Mouse (Mus musculus) CH12F3 (cell line): ENCODE measurements around the gene Cyp2s1.

Experiments used
- in situ Hi-C: fragments of 300-500 bp; cut with MboI; formaldehyde crosslinking; loops from 2 replicates; pipeline ENCODE4 v1.14.3; 2020; ENCODE audit warnings: low sequenced_read_pairs

Gene Cyp2s1

GRCm38 (mm10) chr7:25782744-25783143 lies 34.0 kb downstream of the Cyp2s1 start:
- in situ Hi-C loops = no loop called here

- in situ Hi-C loops = no loop called here
Measured at GRCm38 (mm10) chr7:25781937-25782610, 34.6 kb downstream of the Cyp2s1 start.

- in situ Hi-C loops = no loop called here
Measured at GRCm38 (mm10) chr7:25781321-25781936, 35.3 kb downstream of the Cyp2s1 start.

- in situ Hi-C loops = no loop called here
Measured at GRCm38 (mm10) chr7:25780753-25781152, 36.0 kb downstream of the Cyp2s1 start.

GRCm38 (mm10) chr7:25780021-25780420 lies 36.7 kb downstream of the Cyp2s1 start:
- in situ Hi-C loops = no loop called here

- in situ Hi-C loops = no loop called here
Measured at GRCm38 (mm10) chr7:25768229-25768628, 48.5 kb downstream of the Cyp2s1 start.

- in situ Hi-C loops = no loop called here
Measured at GRCm38 (mm10) chr7:25766108-25766507, 50.6 kb downstream of the Cyp2s1 start.

- in situ Hi-C loops = no loop called here
Measured at GRCm38 (mm10) chr7:25764221-25764620, 52.5 kb downstream of the Cyp2s1 start.

GRCm38 (mm10) chr7:25763678-25764077 lies 53.0 kb downstream of the Cyp2s1 start:
- in situ Hi-C loops = no loop called here

- in situ Hi-C loops = no loop called here
Measured at GRCm38 (mm10) chr7:25761354-25761753, 55.4 kb downstream of the Cyp2s1 start.

- in situ Hi-C loops = loop anchor here (5.0 kb wide), 1 partner anchor 46 kb away; no protein-coding TSS in a partner anchor
Measured at GRCm38 (mm10) chr7:25756011-25756410, 60.7 kb downstream of the Cyp2s1 start.

- in situ Hi-C loops = loop anchor here (5.0 kb wide), 1 partner anchor 47 kb away; no protein-coding TSS in a partner anchor
Measured at GRCm38 (mm10) chr7:25755468-25755833, 61.3 kb downstream of the Cyp2s1 start.

- in situ Hi-C loops = loop anchor here (5.0 kb wide), 1 partner anchor 47 kb away; no protein-coding TSS in a partner anchor
Measured at GRCm38 (mm10) chr7:25754738-25755467, 61.8 kb downstream of the Cyp2s1 start, which contains the start of gene Hnrnpul1. TSS of gene Hnrnpul1 (minus strand) at chr7:25754757.

- in situ Hi-C loops = no loop called here
Measured at GRCm38 (mm10) chr7:25754439-25754737, 62.3 kb downstream of the Cyp2s1 start.

- in situ Hi-C loops = no loop called here
Measured at GRCm38 (mm10) chr7:25753643-25754438, 62.9 kb downstream of the Cyp2s1 start.

GRCm38 (mm10) chr7:25753076-25753475 lies 63.6 kb downstream of the Cyp2s1 start:
- in situ Hi-C loops = no loop called here
